ENCODE assay signal across 8 mouse cellular contexts in genomic region chr10:41518508-41518980, GRCm38 (mm10). TPM values are rescaled to one million over a fixed set of nuclear protein-coding genes. Genes with fewer than 3 reads are reported as not detected.
A peak's percentile ranks its signal among the peaks of the same experiment; 100 is the strongest.
DNase-seq lines count a peak whose midpoint lies in the region; ATAC-seq and TF ChIP-seq lines count a peak whose summit lies in the region.

No protein-coding gene starts in this region.

- in situ Hi-C loops in ES-E14 (cut with MboI; ENCODE audit: low sequenced_read_pairs in 2 of 2, unreplicated experiment in 2 of 2) = loop anchor here (10.0 to 25.0 kb wide), 3 partner anchors 116 to 506 kb away; no protein-coding TSS in a partner anchor

- peak overlapping the region; percentile 93 for H3K9ac ChIP-seq in ES-E14 (ENCODE audit: insufficient read depth, low read depth, low read length, poor library complexity, severe bottlenecking)
- H3K9ac ChIP-seq in neural tube, embryonic 14.5 days (replicated peaks; ENCODE audit: low read depth, low read length) = peak overlapping the region; percentile 88

- peak; percentile 63 for ATAC-seq in neural tube, embryonic 14.5 days (ENCODE audit: low read depth)

- peaks cover 0 to 3% of the 10 kb centered on the region in 2 experiments; a peak in 2 of 4 replicates for H3K4me1 ChIP-seq in ES-E14 (ENCODE audit: control insufficient read depth in 2 of 2, insufficient read depth in 2 of 2, low read length in 2 of 2, poor library complexity in 1 of 2)
- H3K4me1 ChIP-seq in brown adipose tissue, adult 24 weeks (ENCODE audit: control insufficient read depth, insufficient read depth, insufficient read length, low read length) = peaks cover 11% of the 10 kb centered on the region
- peaks cover 36% of the 10 kb centered on the region for H3K4me1 ChIP-seq in forebrain, embryonic 10.5 days
- H3K4me1 ChIP-seq in lung, adult 2 months (ENCODE audit: control insufficient read depth, insufficient read depth, low read length) = peaks cover 7% of the 10 kb centered on the region
- H3K4me1 ChIP-seq in neural tube, embryonic 14.5 days (ENCODE audit: control insufficient read depth, insufficient read depth, low read length) = peaks cover 15% of the 10 kb centered on the region

- TF ChIP-seq CTCF in lung, adult 2 months (IDR thresholded peaks at IDR 0.05; ENCODE audit: insufficient read depth, low read length) = peak; percentile 57

- no peaks in the 10 kb centered on the region for H3K27me3 ChIP-seq in forebrain, embryonic 10.5 days (ENCODE audit: poor library complexity, severe bottlenecking)
- no peaks in the 10 kb centered on the region for H3K27me3 ChIP-seq in neural tube, embryonic 14.5 days (ENCODE audit: control insufficient read depth, insufficient read depth, low read length)

- H3K36me3 ChIP-seq in ES-E14 (ENCODE audit: control insufficient read depth, insufficient read depth, low read length, poor library complexity, severe bottlenecking) = no peaks in the 10 kb centered on the region
- peaks cover 11% of the 10 kb centered on the region for H3K36me3 ChIP-seq in forebrain, embryonic 10.5 days (replicated peaks)
- no peaks in the 10 kb centered on the region for H3K36me3 ChIP-seq in neural tube, embryonic 14.5 days (ENCODE audit: control insufficient read depth, insufficient read depth, low read length)

- H3K9me3 ChIP-seq in ES-E14 (ENCODE audit: control insufficient read depth, insufficient read depth, low read depth, low read length) = no peaks in the 10 kb centered on the region
- H3K9me3 ChIP-seq in forebrain, embryonic 10.5 days = no peaks in the 10 kb centered on the region
- H3K9me3 ChIP-seq in neural tube, embryonic 14.5 days (ENCODE audit: control insufficient read depth, low read length) = no peaks in the 10 kb centered on the region

- peak overlapping the region; percentile 73 for H3K4me2 ChIP-seq in neural tube, embryonic 14.5 days (ENCODE audit: low read depth, low read length)

- TF ChIP-seq POLR2A in lung, adult 2 months (IDR thresholded peaks at IDR 0.05; ENCODE audit: borderline replicate concordance, extremely low read depth, low read depth, low read length) = no peak

- H3K4me3 ChIP-seq in ES-E14 (ENCODE audit: insufficient read depth in 1 of 2, low read depth in 1 of 2, low read length in 2 of 2, poor library complexity in 1 of 2, severe bottlenecking in 1 of 2) = peak overlapping the region; percentile 81 to 91
- peak overlapping the region; percentile 74 for H3K4me3 ChIP-seq in brown adipose tissue, adult 24 weeks (ENCODE audit: insufficient read depth, low read depth, low read length)
- H3K4me3 ChIP-seq in forebrain, embryonic 10.5 days = peak overlapping the region; percentile 94
- H3K4me3 ChIP-seq in lung, adult 2 months (replicated peaks; ENCODE audit: extremely low read depth, low read depth, low read length) = peak overlapping the region; percentile 92
- H3K4me3 ChIP-seq in neural tube, embryonic 14.5 days (ENCODE audit: low read depth, low read length) = peak overlapping the region; percentile 75

- peak overlapping the region; percentile 76 for H3K27ac ChIP-seq in ES-E14 (ENCODE audit: insufficient read depth, low read depth, low read length, poor library complexity, severe bottlenecking)
- H3K27ac ChIP-seq in brown adipose tissue, adult 24 weeks (replicated peaks; ENCODE audit: low read depth, low read length) = peak overlapping the region; percentile 85
- peak overlapping the region; percentile 99 for H3K27ac ChIP-seq in forebrain, embryonic 10.5 days
- peak overlapping the region; percentile 100 for H3K27ac ChIP-seq in neural tube, embryonic 14.5 days (ENCODE audit: low read depth, low read length)

- WGBS in forebrain, embryonic 10.5 days = 0% methylated on average over 23 of the region's 23 CpGs
- WGBS in lung, adult 2 months = under 1% methylated on average over 23 of the region's 23 CpGs
- under 1% methylated on average over 23 of the region's 23 CpGs for WGBS in neural tube, embryonic 14.5 days

- DNase-seq in ES-E14 (ENCODE audit: low read depth, low spot score) = peak; percentile 53
- DNase-seq in forebrain, embryonic 10.5 days (ENCODE audit: extremely low spot score, low spot score) = no peak
- DNase-seq in heart, postnatal 4 days = peak; percentile 79
- peak; percentile 30 to 81 for DNase-seq in layer of hippocampus, adult 18-20 months (ENCODE audit: low spot score in 2 of 2)
- DNase-seq in lung, adult 2 months = no peak
- peak; percentile 92 for DNase-seq in thymus, postnatal 0 days (ENCODE audit: low spot score)

TF ChIP-seq in ES-E14, 5 proteins besides CTCF, POLR2A, EP300 and RAD21:
- TF ChIP-seq ZNF384 (IDR thresholded peaks at IDR 0.05; ENCODE audit: low read depth, low read length) (peak; percentile 93), MAFK (IDR thresholded peaks at IDR 0.05; ENCODE audit: insufficient read depth, low read depth, low read length) (no peak), CHD2 (IDR thresholded peaks at IDR 0.05; ENCODE audit: low read depth, low read length) (no peak), ZC3H11A (IDR thresholded peaks at IDR 0.05; ENCODE audit: borderline replicate concordance, low read depth, low read length) (peak; percentile 58), HCFC1 (IDR thresholded peaks at IDR 0.05; ENCODE audit: borderline replicate concordance, insufficient read depth, low read length) (no peak)

RNA-seq across cellular contexts. Expression of gene Cd164, which starts 0.7 kb away (rescaled TPM):
- 112 and 127 TPM in 2 replicates for total RNA-seq in ES-E14 (2012; rRNA removed)
- 172 and 177 TPM in 2 replicates for polyA plus RNA-seq in brown adipose tissue, adult 24 weeks (2012; ENCODE audit: insufficient read depth, insufficient read length, missing spikeins)
- 125 and 129 TPM in 2 replicates for polyA plus RNA-seq in forebrain, embryonic 10.5 days (2016; fragmentation: Nextera tagmentation; extraction: Ambion mirVana)
- 100 to 1,000 TPM; 216 to 218 TPM for total RNA-seq in heart, postnatal 4 days (2021)
- 10 to 100 TPM; 60.7 to 68.2 TPM for total RNA-seq in layer of hippocampus, adult 18-20 months (2021)
- polyA plus RNA-seq in lung, adult 2 months (2012; rRNA removed) = 93.4 and 131 TPM in 2 replicates
- polyA plus RNA-seq in neural tube, embryonic 14.5 days (2014; fragmentation: Nextera tagmentation; extraction: Ambion mirVana) = 44.6 and 65.9 TPM in 2 replicates
- polyA plus RNA-seq in thymus, postnatal 0 days (2015; fragmentation: Nextera tagmentation; extraction: Ambion mirVana) = 259 TPM in 2 replicates

RNA-seq across cellular contexts. Expression of gene Ppil6, which starts 28.3 kb away (rescaled TPM):
- 0.53 TPM in 1 of 2 replicates, not detected in the other for total RNA-seq in ES-E14 (2012; rRNA removed)
- 0.99 TPM in 1 of 2 replicates, not detected in the other for polyA plus RNA-seq in brown adipose tissue, adult 24 weeks (2012; ENCODE audit: insufficient read depth, insufficient read length, missing spikeins)
- 0.71 and 1.8 TPM in 2 replicates for polyA plus RNA-seq in forebrain, embryonic 10.5 days (2016; fragmentation: Nextera tagmentation; extraction: Ambion mirVana)
- 1 to 10 TPM; 3.8 to 3.9 TPM for total RNA-seq in heart, postnatal 4 days (2021)
- 1 to 10 TPM; 3.7 to 5.6 TPM for total RNA-seq in layer of hippocampus, adult 18-20 months (2021)
- polyA plus RNA-seq in lung, adult 2 months (2012; rRNA removed) = 2.4 and 4.2 TPM in 2 replicates
- 1.7 and 3.5 TPM in 2 replicates for polyA plus RNA-seq in neural tube, embryonic 14.5 days (2014; fragmentation: Nextera tagmentation; extraction: Ambion mirVana)
- polyA plus RNA-seq in thymus, postnatal 0 days (2015; fragmentation: Nextera tagmentation; extraction: Ambion mirVana) = 1.2 and 1.4 TPM in 2 replicates

RNA-seq across cellular contexts. Expression of gene Smpd2, which starts 28.4 kb away (rescaled TPM):
- total RNA-seq in ES-E14 (2012; rRNA removed) = 31.7 and 54.8 TPM in 2 replicates
- 9.2 and 12.3 TPM in 2 replicates for polyA plus RNA-seq in brown adipose tissue, adult 24 weeks (2012; ENCODE audit: insufficient read depth, insufficient read length, missing spikeins)
- polyA plus RNA-seq in forebrain, embryonic 10.5 days (2016; fragmentation: Nextera tagmentation; extraction: Ambion mirVana) = 64.7 and 65.6 TPM in 2 replicates
- 10 to 100 TPM; 45.4 to 48.7 TPM for total RNA-seq in heart, postnatal 4 days (2021)
- total RNA-seq in layer of hippocampus, adult 18-20 months (2021) = 10 to 100 TPM; 18.7 to 21.8 TPM
- 67.9 and 72.7 TPM in 2 replicates for polyA plus RNA-seq in lung, adult 2 months (2012; rRNA removed)
- polyA plus RNA-seq in neural tube, embryonic 14.5 days (2014; fragmentation: Nextera tagmentation; extraction: Ambion mirVana) = 30.6 and 34.3 TPM in 2 replicates
- polyA plus RNA-seq in thymus, postnatal 0 days (2015; fragmentation: Nextera tagmentation; extraction: Ambion mirVana) = 53.7 and 57.5 TPM in 2 replicates

RNA-seq across cellular contexts. Expression of gene Mical1, which starts 42.4 kb away (rescaled TPM):
- 35.3 and 54.7 TPM in 2 replicates for total RNA-seq in ES-E14 (2012; rRNA removed)
- polyA plus RNA-seq in brown adipose tissue, adult 24 weeks (2012; ENCODE audit: insufficient read depth, insufficient read length, missing spikeins) = 2.8 and 4.8 TPM in 2 replicates
- polyA plus RNA-seq in forebrain, embryonic 10.5 days (2016; fragmentation: Nextera tagmentation; extraction: Ambion mirVana) = 48.3 and 50.0 TPM in 2 replicates
- 10 to 100 TPM; 52.4 to 59.4 TPM for total RNA-seq in heart, postnatal 4 days (2021)
- 10 to 100 TPM; 15.2 to 18.0 TPM for total RNA-seq in layer of hippocampus, adult 18-20 months (2021)
- 56.3 and 70.7 TPM in 2 replicates for polyA plus RNA-seq in lung, adult 2 months (2012; rRNA removed)
- 19.8 and 31.9 TPM in 2 replicates for polyA plus RNA-seq in neural tube, embryonic 14.5 days (2014; fragmentation: Nextera tagmentation; extraction: Ambion mirVana)
- polyA plus RNA-seq in thymus, postnatal 0 days (2015; fragmentation: Nextera tagmentation; extraction: Ambion mirVana) = 72.9 and 82.9 TPM in 2 replicates

Comparison
In these comparisons a context has a peak if more than half of its experiments do, and no peak if none do; other contexts are left out.
1. DNase-seq: peak in ES-E14 (single experiment), heart, postnatal 4 days (single experiment), layer of hippocampus, adult 18-20 months (2 of 2) and thymus, postnatal 0 days (single experiment); none in forebrain, embryonic 10.5 days (single experiment) and lung, adult 2 months (single experiment).
2. Peak in every context shown above with its lines, with median percentiles within 50 percentile points of each other: H3K27ac ChIP-seq and H3K4me3 ChIP-seq.